Mouse (Mus musculus): Measurements from ENCODE around the gene Mprip.
A peak's percentile ranks its signal among the peaks of the same experiment; 100 is the strongest.

Mprip gene

DNA sequence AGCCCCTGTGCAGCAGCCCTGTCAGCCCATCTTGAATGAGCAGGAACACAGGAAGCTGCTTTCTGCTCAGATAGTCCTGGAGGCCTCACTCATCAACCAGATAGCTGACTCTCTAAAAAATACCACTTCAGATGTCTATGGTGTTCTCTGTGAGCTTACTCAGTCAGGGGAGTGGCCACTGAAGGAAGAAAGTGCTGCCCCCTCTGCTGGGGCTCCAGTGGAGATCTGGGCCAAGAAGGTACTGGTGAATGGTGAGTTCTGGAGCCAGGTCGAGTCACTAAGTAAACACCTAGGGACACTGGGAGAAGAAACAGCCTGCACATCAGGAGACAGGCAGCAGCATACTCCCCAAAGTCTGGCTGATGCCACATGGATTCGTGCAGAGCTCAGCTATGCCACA, 98.5 kb downstream of the Mprip start:
- no peak for DNase-seq (ENCODE audit: low spot score in 2 of 2)

DNA sequence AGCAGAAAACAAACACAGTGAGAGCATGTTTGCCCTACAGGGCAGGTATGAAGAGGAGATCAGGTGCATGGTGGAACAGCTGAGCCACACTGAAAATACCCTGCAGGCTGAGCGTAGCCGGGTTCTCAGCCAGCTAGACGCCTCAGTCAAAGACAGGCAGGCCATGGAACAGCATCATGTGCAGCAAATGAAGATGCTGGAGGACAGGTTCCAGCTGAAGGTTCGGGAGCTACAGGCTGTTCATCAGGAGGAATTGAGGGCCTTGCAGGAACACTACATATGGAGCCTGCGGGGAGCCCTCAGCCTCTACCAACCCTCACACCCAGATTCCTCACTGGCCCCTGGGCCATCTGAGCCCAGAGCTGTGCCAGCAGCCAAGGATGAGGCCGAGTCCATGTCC, 99.7 kb downstream of the Mprip start:
- DNase-seq (ENCODE audit: low spot score in 2 of 2): no peak

DNA sequence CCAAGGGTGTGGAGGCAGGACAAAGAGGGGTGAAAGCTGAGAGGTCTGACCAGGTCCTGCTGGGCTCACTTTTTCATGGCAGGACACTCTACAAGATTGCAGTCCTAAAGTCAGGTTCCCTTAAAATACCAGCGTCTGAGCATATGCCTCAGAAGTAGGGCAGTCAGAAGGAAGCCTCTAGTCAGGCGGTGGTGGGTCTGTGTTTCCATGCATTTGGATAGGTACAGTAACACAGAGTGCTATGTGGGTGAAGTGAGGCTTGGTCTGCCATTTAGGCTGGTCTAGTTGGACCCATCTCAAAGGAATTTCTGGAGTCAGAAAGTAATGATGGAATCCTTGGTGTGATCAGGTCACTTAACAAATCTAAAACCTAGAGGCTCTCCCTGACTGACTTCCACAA, 108.2 kb downstream of the Mprip start:
- no peak for DNase-seq (ENCODE audit: low spot score in 2 of 2)

DNA sequence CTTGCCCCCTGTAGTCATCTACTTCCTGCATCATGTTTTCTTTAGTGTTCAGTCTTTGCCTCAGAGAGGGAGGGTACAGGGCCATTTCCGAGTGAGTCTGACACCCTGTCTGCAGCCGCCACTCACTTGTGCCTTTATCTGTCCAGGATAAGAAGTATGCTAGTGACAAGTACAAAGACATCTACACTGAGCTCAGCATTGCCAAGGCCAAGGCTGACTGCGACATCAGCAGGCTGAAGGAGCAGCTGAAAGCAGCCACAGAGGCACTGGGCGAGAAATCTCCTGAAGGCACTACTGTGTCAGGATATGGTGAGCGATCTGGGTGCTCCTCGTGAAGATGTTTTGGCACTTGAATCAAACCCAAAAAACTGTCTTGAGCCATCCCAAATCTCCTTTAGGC, 108.6 kb downstream of the Mprip start:
- no peak for DNase-seq (ENCODE audit: low spot score in 2 of 2)

DNA sequence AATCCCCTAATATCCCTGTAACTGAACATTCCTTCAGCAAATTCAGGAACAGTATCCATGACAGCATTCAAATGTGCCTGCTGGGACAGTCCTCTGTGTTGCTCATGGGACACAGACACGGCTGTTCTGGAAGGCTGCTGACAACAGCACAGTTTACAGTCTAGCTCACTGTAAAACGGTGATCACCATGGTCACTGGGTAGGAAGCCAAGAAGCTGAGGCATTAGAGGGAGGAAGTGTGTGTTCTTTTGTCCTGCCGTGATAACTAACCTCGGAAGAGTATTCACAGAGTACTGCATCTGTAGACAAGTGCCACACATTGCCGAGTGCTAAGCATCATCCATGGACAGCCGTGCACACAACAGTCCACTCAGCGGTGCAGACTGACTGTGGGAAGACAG, 109.6 kb downstream of the Mprip start:
- no peak for DNase-seq (ENCODE audit: low spot score in 2 of 2)

DNA sequence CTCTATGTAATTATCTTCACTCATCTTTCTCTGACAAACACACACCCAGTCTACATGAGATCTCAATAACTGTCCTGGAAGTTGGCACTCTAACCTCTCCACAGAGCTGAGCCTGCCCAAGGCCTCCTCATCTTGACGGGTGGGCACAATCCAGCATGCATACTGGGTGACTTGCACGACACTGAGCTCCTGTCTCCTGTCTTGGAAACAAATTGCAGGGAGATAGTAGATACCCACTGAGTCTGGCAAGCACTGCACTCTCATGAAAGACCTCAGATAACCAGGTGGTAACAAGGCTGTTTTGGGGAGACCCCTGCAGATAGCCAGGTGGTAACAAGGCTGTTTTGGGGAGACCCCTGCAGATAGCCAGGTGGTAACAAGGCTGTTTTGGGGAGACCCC, 111.2 kb downstream of the Mprip start:
- DNase-seq (ENCODE audit: low spot score in 2 of 2): no peak

DNA sequence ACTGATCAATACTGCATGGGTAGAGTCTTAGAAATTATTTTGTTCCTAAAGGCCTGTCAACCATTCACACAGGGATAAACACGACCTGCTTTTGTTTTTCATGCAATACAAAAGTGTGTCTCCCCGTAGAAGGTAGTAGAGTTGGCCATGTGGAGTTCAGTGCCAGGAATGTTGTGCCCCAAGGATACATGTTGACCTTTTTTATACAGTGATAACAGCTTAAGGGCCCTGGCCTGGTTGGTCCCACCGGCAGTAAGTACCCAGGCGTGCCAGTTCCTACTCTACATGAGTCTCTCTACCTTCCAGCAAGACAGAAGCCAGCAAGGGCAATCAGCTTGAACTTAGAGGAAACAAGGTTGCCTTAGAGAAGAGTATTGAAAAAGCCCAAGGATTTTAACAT, 111.8 kb downstream of the Mprip start:
- DNase-seq (ENCODE audit: low spot score in 2 of 2): no peak

DNA sequence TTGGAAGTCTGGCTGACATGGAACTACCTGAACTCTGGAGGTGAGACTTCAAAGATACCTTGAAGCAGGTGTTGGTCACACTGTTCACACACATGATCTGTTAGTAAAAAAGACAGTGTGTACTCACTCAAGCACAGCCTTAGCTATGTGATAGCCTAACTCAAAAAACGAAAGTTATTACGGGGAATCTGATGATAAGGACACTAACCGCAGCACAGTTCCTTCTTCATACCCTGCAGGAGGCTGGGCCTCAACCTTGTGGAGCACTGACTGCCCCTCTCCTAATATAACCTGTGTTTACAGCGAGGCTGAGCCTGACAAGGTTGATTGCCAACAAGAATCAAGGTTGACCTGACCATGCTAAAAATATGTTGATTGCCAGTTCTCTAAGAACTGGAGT, 113.4 kb downstream of the Mprip start:
- no peak for DNase-seq (ENCODE audit: low spot score in 2 of 2)

DNA sequence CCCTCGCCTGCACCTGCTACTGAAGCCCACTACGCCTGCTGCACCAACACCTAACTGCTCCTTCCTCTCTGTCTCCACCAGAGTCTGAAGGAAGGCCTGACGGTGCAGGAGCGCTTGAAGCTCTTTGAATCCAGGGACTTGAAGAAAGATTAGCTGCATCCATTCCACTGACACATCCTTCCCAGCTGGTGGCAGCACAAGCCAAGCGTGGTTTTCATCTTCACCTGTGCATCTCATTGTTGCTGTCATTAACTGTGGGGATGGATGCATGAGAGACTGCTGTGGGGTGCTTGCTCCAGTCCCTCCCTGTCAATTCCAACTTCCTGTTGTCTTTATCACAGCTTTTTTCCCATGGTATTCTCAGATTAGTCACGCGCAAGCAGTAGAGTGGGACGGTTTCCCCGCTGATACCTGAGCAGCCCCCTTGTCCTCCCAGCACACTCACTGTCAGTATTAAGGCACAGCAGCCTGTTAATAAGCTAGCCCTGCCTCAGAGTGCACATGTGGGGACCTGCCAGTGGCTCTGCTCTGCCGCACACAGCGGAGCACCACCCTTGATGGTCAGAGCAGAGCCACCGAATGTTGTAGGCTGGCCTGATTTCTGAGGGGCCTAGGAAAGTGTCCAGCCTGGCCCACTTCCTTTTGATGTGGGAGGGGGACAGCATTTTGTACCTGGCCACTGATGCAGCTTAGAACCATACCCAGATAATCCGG, 114.5 kb downstream of the Mprip start:
- no peak for DNase-seq (ENCODE audit: low spot score in 2 of 2)

DNA sequence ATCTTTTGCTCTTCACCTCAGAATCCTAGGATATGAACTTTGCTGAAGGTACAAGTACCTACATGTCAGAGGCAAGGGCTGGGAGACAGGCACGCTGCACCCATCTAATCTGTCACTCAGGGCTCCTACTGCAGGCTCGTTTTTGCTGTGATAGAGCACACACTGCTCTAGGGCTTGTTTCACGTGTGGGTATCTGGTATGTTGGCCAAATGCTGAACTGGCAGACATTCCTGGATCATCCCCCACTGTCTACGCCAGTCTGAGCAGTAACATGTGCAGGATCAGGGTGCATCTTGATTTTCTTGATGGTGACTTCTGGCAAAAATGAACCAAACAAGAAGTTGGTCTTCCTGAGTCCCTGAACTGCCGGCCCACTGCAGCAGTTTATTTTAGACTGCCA, 116.2 kb downstream of the Mprip start:
- no peak for DNase-seq (ENCODE audit: low spot score in 2 of 2)

DNA sequence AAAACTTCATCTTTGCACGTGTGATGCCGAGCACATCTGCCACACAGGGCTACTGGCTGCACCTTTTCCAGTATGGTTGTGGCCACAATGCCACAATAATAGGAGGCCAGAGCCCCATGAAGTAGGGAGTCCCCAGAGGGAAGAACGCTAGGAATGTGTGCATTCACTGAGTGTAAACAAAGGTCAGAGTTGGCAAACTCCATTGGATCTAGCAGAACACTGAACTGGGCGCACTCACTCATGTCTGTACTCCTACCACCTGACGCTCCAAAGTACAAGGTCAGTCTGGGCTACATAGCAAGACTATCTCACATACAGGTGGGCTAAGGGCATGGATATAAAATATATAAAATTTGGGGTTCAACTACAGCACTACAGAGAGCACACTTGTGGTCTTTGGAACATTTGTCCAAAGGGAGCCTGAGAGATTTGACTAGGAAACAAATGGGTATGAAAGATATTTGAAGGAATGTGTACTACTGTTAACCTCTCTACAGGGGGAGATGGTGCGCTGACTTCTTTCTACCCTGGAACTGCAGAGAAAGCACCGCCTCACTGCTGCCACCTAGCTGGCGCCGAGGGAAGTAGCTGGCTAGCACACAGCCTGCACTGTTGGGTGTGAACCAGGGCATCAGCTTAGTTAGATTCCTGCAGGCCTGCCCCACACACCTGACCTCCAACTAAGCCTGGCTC, 117.2 kb downstream of the Mprip start:
- peak; percentile 58 to 89 for DNase-seq (ENCODE audit: low spot score in 2 of 2)

DNA sequence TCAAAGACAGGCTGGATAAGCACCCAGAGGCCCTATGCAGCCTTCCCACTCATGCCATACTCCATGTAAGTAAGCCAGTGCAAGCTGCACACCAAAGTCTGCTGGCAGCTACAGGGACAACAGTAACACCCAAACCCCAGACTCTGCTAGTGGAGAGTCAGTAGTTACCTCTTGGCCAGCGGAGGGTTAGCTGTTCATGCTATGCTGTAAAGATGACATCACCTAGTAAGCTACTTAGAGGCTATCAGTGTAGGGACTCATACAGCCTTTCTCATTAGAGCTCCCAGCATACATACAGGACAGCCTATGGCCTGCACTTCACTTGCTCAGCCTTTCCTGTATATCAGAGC, 117.7 kb downstream of the Mprip start:
- DNase-seq (ENCODE audit: low spot score in 2 of 2): no peak

DNA sequence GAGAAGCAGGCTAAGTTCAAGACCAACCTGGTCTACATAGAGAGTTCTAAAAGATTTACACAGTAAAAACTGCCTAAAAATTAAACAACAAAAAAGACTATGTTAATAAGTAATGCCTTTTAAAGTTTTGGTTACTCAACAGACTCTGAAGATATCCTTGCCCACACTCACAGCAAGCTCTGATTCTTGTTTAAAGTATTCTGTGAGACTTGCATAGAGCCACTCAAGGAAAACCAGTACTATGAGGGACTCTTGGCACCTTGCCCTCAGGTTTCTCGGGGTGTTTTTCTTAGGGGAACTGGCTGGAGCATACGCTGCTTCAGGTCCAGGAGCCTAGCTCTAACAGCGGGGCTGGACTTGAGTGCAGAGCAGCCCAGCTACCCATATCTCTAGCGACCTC, 118.3 kb downstream of the Mprip start:
- no peak for DNase-seq (ENCODE audit: low spot score in 2 of 2)

DNA sequence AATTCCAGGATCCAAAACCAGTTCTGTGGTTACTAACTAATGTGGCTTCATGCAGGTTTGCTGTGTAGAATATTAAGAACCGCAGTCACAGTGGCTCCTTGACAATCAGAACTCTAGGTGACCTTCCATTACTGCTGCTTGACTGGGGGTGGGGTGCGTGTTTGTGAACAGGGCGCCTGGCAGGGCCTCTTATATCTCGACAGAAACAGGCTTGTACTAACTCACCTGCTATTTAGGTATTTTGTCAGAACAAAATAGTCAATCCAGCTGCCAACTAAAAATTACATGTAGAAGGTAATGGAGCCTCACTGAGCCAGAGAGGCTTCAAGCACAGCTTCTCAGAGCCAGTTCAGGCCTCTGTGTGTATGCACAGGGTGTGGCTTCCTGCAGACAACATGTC, 119.1 kb downstream of the Mprip start:
- no peak for DNase-seq (ENCODE audit: low spot score in 2 of 2)

DNA sequence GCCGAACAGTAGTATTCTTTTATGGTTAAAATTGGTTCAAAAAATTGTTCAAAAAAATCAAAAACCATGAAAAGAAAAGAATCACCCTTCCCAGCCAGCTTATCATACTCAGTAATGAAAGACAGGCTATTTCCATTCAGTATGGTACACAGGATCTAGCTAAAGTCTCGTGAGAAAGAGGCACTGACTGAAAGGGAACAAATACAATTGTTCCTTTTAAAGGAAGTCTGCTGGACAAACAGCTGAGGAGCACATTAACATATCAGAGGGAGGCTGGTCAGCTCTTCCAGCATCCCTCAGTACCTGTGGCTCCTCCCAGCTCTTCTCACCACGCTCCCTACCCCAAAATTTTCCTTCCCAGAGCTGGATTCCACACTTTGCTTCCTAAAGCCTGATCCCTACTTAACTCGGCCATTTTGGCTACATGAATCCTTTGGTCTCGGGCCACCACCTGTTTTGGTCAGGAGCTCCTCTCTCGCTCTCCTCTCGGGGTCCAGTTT, 121.0 kb downstream of the Mprip start:
- no peak for DNase-seq (ENCODE audit: low spot score in 2 of 2)

DNA sequence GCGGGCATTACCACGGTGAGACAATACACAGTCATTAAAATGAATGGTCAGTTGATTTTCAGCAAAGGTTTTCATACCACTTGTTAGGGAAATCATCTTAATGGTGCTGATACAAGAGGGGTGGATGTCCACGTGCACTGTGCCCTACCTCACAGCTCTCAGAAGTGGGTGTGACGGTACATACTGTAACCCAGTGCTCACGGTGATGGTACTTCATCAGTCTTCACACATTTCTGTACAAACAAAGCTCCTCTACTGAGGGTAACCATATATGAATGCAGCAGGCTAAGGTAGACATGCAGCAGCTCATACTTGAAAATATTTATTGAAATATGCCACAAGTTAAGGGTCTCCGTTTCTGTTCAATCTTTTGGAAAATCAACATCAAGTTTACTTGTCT, 122.5 kb downstream of the Mprip start:
- no peak for DNase-seq (ENCODE audit: low spot score in 2 of 2)

DNA sequence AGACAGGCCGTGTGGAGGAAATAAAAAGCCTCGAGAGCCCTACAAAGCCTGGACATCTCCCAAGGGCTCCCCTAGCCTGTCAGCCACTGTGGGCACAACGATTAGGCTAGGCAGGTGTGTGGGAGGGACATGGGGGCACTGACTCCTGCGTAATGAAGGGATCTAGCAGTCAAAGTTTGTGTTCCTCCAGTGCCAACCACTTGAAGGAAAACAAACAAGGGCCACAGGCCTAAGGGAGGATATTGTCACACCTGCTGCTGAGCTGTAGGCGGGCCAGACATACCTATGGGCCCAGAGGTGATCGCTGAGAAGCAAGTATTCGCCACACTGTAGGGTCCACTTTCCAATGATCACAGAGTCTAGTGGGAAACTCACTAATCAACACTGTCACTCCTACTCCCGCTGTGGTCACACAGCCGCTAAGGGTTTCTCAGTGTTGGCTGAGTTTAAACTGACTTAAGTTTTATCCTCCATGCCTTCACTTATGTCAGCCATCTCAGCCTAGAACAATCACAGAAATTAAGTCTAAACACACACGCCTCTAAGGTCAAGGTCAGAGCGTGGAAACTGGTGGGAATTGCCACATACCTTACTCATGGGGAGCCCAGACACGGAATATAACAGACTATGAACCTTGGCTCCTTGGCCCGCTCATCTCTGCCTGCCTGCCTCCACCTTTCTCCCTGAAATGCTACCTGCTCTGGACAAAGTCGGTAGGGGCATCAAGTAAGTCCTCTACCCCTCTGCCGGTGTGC, 125.5 kb downstream of the Mprip start:
- no peak for DNase-seq (ENCODE audit: low spot score in 2 of 2)

DNA sequence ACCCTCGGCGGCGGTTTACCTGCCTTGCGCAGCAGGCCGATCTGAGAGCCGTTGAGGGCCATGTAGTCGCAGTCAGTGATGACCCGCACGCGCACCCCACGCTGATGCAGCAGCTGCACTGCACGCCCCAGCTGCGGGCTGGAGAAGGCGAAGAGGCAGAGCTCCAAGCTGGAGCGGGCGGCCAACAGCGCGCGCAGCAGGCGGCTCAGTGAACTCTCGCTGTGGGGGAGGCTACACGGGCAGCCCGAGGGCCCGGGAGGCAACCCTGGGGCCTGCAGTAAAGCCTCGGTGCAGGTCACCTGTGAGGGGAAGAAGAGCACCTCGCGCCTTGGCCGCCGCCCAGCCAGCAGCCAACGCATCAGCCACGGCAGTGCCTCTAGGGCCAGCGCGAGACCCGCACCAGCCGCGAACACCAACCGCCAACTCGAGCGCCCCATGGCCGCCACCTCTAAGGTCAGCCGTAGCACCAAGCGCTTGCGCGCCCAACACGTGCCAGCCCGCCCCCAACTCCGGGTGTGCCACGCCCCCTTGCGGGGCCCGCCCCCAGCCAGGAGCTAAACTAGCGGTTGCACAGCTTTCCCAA, 126.2 kb downstream of the Mprip start, which contains the start of gene Pld6:
TSS of gene Pld6 (minus strand) at position 447 of the 583 bp plus-strand sequence.
- DNase-seq (ENCODE audit: low spot score in 2 of 2): peak; percentile 31 to 55

DNA sequence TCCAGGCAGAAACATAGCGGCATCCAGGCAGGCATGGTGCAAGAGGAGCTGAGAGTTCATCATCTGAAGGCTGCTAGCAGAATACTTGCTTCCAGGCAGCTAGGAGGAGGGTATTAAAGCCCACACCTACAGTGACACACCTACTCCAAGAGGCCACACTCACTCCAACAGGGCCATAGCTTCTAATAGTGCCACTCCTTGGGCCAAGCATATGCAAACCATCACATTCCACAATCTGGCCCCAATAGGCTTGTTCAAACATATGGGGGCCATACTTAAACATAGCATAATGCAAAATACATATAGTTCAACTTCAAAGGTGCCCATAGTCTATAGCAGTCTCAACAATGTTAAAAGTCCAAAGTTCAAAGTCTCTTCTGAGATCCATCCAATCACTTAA, 128.2 kb downstream of the Mprip start:
- DNase-seq (ENCODE audit: low spot score in 2 of 2): no peak

DNA sequence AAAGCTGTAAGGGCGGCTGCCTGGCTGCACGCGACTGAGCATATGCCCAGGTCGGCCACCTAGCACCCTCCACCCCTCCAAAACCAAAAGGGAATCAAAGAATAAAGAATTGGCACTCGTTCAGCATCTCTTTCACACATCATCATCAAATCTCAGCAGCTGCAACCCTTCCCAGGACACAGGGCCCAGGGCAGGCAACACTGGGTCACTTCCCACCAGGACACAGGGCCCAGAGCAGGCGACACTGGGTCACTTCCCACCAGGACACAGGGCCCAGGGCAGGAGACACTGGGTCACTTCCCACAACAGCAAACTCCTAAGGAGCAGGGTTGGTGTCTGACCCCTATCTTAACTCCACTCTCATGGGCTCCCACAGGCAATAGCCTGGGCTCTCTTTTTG, 132.3 kb downstream of the Mprip start:
- DNase-seq (ENCODE audit: low spot score in 2 of 2): no peak

DNA sequence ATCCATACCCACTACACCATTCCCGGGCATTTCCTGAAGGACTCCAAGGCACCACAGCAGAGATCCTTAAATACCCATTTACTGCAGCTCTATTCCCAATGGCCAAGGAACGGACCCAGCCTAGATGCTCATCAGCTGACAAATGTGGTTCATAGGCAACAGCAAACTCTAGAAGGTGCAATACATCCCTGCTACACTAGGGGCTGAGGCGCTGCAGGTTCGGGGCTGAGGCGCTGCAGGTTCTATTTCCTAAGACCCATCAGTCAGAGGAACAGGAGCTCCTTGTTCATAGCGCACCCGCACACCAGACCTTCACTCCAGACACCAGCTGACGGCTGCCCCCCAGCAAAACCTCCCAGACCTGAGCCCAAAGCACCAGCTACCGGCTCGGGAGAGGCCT, 139.3 kb downstream of the Mprip start:
- no peak for DNase-seq (ENCODE audit: low spot score in 2 of 2)

DNA sequence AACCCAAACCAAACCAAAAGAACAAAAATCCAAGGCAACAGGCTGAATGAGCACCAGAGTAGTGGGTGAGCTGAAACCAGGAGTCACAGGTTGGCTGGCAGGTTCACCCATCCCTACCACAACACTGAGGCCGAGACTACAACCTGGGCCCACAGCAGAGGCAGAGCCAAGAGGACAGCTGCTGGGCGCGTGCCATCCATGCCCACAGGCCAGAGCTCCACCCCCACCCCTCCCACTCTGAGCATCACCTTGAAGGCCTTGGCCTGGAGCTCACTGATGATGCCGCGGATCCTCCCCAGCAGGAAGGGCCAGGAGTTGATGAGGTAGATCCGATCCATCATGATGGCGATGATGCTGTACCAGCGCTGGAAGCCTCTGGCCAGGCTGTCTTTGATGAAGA, 140.8 kb downstream of the Mprip start:
- DNase-seq (ENCODE audit: low spot score in 2 of 2): no peak

DNA sequence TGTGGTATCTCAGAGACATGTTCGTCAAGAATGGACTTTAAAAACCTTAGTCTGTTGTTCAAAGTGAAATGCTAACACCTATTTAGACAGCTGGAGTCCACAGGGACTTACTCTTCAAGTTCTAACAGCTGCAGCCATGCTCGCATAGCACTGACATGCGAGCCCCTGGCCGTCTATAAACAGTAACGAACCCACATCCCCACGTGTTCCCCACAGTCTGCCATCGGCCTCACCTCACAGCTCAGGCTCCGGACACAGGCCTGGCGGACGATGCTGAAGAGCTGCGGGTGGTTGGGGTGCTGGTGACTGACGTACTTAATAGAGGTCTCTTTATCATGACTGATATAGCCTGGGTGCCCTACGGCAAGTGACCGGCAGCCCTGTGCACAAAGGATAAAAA, 142.4 kb downstream of the Mprip start:
- DNase-seq (ENCODE audit: low spot score in 2 of 2): no peak
